9 mouse cellular contexts compared by ENCODE assay signal in the genomic region with DNA sequence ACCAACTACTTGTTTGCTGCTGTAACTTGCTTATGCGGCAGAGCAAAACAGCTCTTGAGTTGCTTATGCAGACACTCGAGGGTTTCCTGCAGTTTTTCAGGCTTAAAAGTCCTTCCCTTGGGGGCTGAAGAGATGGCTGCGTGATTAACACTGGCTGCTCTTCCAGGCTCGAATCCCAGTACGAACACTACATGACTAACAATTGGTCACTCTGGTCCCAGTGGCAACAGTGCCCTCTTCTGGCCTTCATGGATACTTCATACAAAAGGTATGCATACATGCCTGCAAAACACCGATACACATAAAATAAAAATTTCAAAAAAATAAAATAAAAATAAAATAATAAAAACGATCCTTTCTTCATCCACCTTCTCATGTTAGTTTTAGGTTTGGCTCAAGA. TPM values are rescaled to one million over a fixed set of nuclear protein-coding genes. Genes with fewer than 3 reads are reported as not detected.
DNase-seq lines count a peak whose midpoint lies in the region; ATAC-seq lines count a peak whose summit lies in the region.
"Had no signal": no experiment of that assay in that cellular context is flagged by ENCODE, and none has a peak within 500 bp of the region (broad histone marks: within the 10 kb centered on the region; RNA-seq: fewer than 3 reads in every experiment).

No protein-coding gene starts in this region.

- intact Hi-C loops in gastrocnemius, postnatal 36 days (cut with DNase I), result loop anchor here (5.0 kb wide), 1 partner anchor 41 kb away; the partner anchor contains the start of genes Lrrc26 and Tmem210

- WGBS in hindbrain, embryonic 10.5 days, result 40% methylated on average over 7 of the region's 7 CpGs
- 33% methylated on average over 7 of the region's 7 CpGs for WGBS in hindbrain, embryonic 16.5 days
- WGBS in forebrain, embryonic 12.5 days, result 33% methylated on average over 7 of the region's 7 CpGs

- H3K9me3 ChIP-seq in hindbrain, embryonic 10.5 days, result no peaks in the 10 kb centered on the region
- H3K9me3 ChIP-seq in hindbrain, embryonic 16.5 days (ENCODE audit: control insufficient read depth, low read length), result no peaks in the 10 kb centered on the region
- H3K9me3 ChIP-seq in forebrain, embryonic 12.5 days, result no peaks in the 10 kb centered on the region
- H3K9me3 ChIP-seq: liver, embryonic 15.5 days had no signal

- H3K4me2 ChIP-seq in hindbrain, embryonic 16.5 days (ENCODE audit: low read length), result no peak overlapping the region
- no peak overlapping the region for H3K4me2 ChIP-seq in forebrain, embryonic 12.5 days
- H3K4me2 ChIP-seq: liver, embryonic 15.5 days had no signal

- H3K27me3 ChIP-seq in hindbrain, embryonic 10.5 days (ENCODE audit: insufficient read depth, poor library complexity, severe bottlenecking), result no peaks in the 10 kb centered on the region
- peaks cover 5% of the 10 kb centered on the region for H3K27me3 ChIP-seq in hindbrain, embryonic 16.5 days (replicated peaks; ENCODE audit: control insufficient read depth, insufficient read depth, low read length)
- H3K27me3 ChIP-seq in forebrain, embryonic 12.5 days, result 0 out of 2 replicates have a peak, but pooled peaks cover 4% of the 10 kb centered on the region
- H3K27me3 ChIP-seq: liver, embryonic 15.5 days had no signal

- DNase-seq in hindbrain, embryonic 10.5 days (ENCODE audit: low spot score), result peak; percentile 20
- peak; percentile 41 for DNase-seq in urinary bladder, postnatal 14 days (ENCODE audit: low spot score)
- no peak for DNase-seq in urinary bladder, adult 18-20 months (ENCODE audit: low spot score in 2 of 2)
- DNase-seq in embryo, embryonic 11 days, result peak; percentile 59
- peak; percentile 39 for DNase-seq in retina, postnatal 7 days (ENCODE audit: low read depth, low spot score)
- no peak for DNase-seq in gastrocnemius, postnatal 36 days

- no peak overlapping the region for H3K27ac ChIP-seq in hindbrain, embryonic 10.5 days
- H3K27ac ChIP-seq in hindbrain, embryonic 16.5 days (ENCODE audit: low read depth, low read length), result no peak overlapping the region
- no peak overlapping the region for H3K27ac ChIP-seq in forebrain, embryonic 12.5 days
- H3K27ac ChIP-seq: liver, embryonic 15.5 days had no signal

- no peaks in the 10 kb centered on the region for H3K36me3 ChIP-seq in hindbrain, embryonic 10.5 days
- H3K36me3 ChIP-seq in hindbrain, embryonic 16.5 days (ENCODE audit: control insufficient read depth, insufficient read depth, low read length), result no peaks in the 10 kb centered on the region
- H3K36me3 ChIP-seq in forebrain, embryonic 12.5 days (replicated peaks), result no peaks in the 10 kb centered on the region
- H3K36me3 ChIP-seq: liver, embryonic 15.5 days had no signal

- H3K4me1 ChIP-seq in hindbrain, embryonic 10.5 days (replicated peaks), result peaks cover 14% of the 10 kb centered on the region
- H3K4me1 ChIP-seq in hindbrain, embryonic 16.5 days (ENCODE audit: control insufficient read depth, insufficient read depth, low read depth, low read length), result peaks cover 11% of the 10 kb centered on the region
- peaks cover 11% of the 10 kb centered on the region for H3K4me1 ChIP-seq in forebrain, embryonic 12.5 days

- H3K9ac ChIP-seq in hindbrain, embryonic 16.5 days (ENCODE audit: low read depth, low read length), result no peak overlapping the region
- no peak overlapping the region for H3K9ac ChIP-seq in forebrain, embryonic 12.5 days
- H3K9ac ChIP-seq: liver, embryonic 15.5 days had no signal

- no peak for ATAC-seq in hindbrain, embryonic 16.5 days
- ATAC-seq in forebrain, embryonic 12.5 days (ENCODE audit: low FRiP score), result no peak

- H3K4me3 ChIP-seq in hindbrain, embryonic 10.5 days, result no peak overlapping the region
- no peak overlapping the region for H3K4me3 ChIP-seq in hindbrain, embryonic 16.5 days (ENCODE audit: low read length)
- H3K4me3 ChIP-seq in forebrain, embryonic 12.5 days (replicated peaks), result no peak overlapping the region
- H3K4me3 ChIP-seq: liver, embryonic 15.5 days had no signal

RNA-seq across cellular contexts. Expression of gene Man1b1, which starts 3.7 kb away (rescaled TPM):
- 57.4 and 58.7 TPM in 2 replicates for polyA plus RNA-seq in hindbrain, embryonic 10.5 days (2016; fragmentation: Nextera tagmentation; extraction: Ambion mirVana)
- 41.6 and 48.3 TPM in 2 replicates for polyA plus RNA-seq in hindbrain, embryonic 16.5 days (2015; fragmentation: Nextera tagmentation; extraction: Ambion mirVana)
- 10 to 100 TPM; 11.9 to 15.0 TPM for total RNA-seq in gastrocnemius, postnatal 36 days (2021)
- 74.8 and 80.8 TPM in 2 replicates for polyA plus RNA-seq in forebrain, embryonic 12.5 days (2016; fragmentation: Nextera tagmentation; extraction: Ambion mirVana)

RNA-seq across cellular contexts. Expression of gene Grin1, which starts 9.5 kb away (rescaled TPM):
- 1.2 and 4.5 TPM in 2 replicates for polyA plus RNA-seq in hindbrain, embryonic 10.5 days (2016; fragmentation: Nextera tagmentation; extraction: Ambion mirVana)
- 56.9 and 65.8 TPM in 2 replicates for polyA plus RNA-seq in hindbrain, embryonic 16.5 days (2015; fragmentation: Nextera tagmentation; extraction: Ambion mirVana)
- total RNA-seq in gastrocnemius, postnatal 36 days (2021), result not detected
- polyA plus RNA-seq in forebrain, embryonic 12.5 days (2016; fragmentation: Nextera tagmentation; extraction: Ambion mirVana), result 2.2 and 5.6 TPM in 2 replicates
- polyA plus RNA-seq: liver, embryonic 15.5 days had no signal

RNA-seq across cellular contexts. Expression of gene Dpp7, which starts 27.7 kb away (rescaled TPM):
- polyA plus RNA-seq in hindbrain, embryonic 10.5 days (2016; fragmentation: Nextera tagmentation; extraction: Ambion mirVana), result 21.1 and 21.8 TPM in 2 replicates
- 26.4 and 27.8 TPM in 2 replicates for polyA plus RNA-seq in hindbrain, embryonic 16.5 days (2015; fragmentation: Nextera tagmentation; extraction: Ambion mirVana)
- 10 to 100 TPM in 1 of 2 experiments, 1 to 10 TPM in 1; 8.7 to 11.9 TPM for total RNA-seq in gastrocnemius, postnatal 36 days (2021)
- 18.0 and 19.9 TPM in 2 replicates for polyA plus RNA-seq in forebrain, embryonic 12.5 days (2016; fragmentation: Nextera tagmentation; extraction: Ambion mirVana)

RNA-seq across cellular contexts. Expression of gene Uap1l1, which starts 37.0 kb away (rescaled TPM):
- polyA plus RNA-seq in hindbrain, embryonic 10.5 days (2016; fragmentation: Nextera tagmentation; extraction: Ambion mirVana), result 7.4 and 10.1 TPM in 2 replicates
- polyA plus RNA-seq in hindbrain, embryonic 16.5 days (2015; fragmentation: Nextera tagmentation; extraction: Ambion mirVana), result 8.8 and 10.9 TPM in 2 replicates
- 1 to 10 TPM; 2.2 to 3.4 TPM for total RNA-seq in gastrocnemius, postnatal 36 days (2021)
- polyA plus RNA-seq in forebrain, embryonic 12.5 days (2016; fragmentation: Nextera tagmentation; extraction: Ambion mirVana), result 4.0 and 4.3 TPM in 2 replicates

RNA-seq across cellular contexts. Expression of gene Lrrc26, which starts 38.7 kb away (rescaled TPM):
- polyA plus RNA-seq in hindbrain, embryonic 10.5 days (2016; fragmentation: Nextera tagmentation; extraction: Ambion mirVana), result not detected in 2 replicates
- 0.12 and 0.13 TPM in 2 replicates for polyA plus RNA-seq in hindbrain, embryonic 16.5 days (2015; fragmentation: Nextera tagmentation; extraction: Ambion mirVana)
- not detected for total RNA-seq in gastrocnemius, postnatal 36 days (2021)
- polyA plus RNA-seq in forebrain, embryonic 12.5 days (2016; fragmentation: Nextera tagmentation; extraction: Ambion mirVana), result not detected in 2 replicates
- polyA plus RNA-seq: liver, embryonic 15.5 days had no signal

Comparison
In these comparisons a context has a peak if more than half of its experiments do, and no peak if none do; other contexts are left out.
1. DNase-seq: peak in hindbrain, embryonic 10.5 days (single experiment), urinary bladder, postnatal 14 days (single experiment), embryo, embryonic 11 days (single experiment) and retina, postnatal 7 days (single experiment); none in urinary bladder, adult 18-20 months (0 of 2) and gastrocnemius, postnatal 36 days (0 of 2).